Mouse (Mus musculus) heart, adult 9 months (tissue): ENCODE results near the gene Glb1.
"Not testable (repeated sequence)": the region's sequence is repeated elsewhere in the genome, so short reads cannot be mapped to it uniquely, and the experiment has no call there.

Experiments used
- DNase-seq, 2 experiments: peaks; one replicate each; pipeline ENCODE4 v3.0.0; 2022; ENCODE audit warnings: low spot score in 2 of 2

Gene Glb1

DNA sequence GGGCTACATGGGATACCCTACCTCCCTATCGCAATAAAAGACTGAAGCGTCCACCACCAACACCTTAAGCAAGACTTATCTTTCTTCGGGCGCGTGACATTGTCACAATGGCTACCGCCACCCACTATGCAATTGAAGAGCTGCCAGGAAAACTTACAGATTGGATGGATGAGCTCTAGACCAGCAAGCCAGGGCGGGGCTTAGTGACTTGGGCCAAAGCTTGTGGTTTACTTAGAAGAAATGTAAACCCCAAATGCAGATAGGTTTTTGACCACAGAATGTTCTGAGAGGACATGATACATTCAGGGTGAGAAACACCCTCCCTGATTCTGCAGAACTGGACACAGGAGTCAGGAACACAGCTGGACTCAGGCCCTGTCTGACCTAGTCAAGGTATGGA, 100.2 kb downstream of the Glb1 start:
- no peak for DNase-seq

DNA sequence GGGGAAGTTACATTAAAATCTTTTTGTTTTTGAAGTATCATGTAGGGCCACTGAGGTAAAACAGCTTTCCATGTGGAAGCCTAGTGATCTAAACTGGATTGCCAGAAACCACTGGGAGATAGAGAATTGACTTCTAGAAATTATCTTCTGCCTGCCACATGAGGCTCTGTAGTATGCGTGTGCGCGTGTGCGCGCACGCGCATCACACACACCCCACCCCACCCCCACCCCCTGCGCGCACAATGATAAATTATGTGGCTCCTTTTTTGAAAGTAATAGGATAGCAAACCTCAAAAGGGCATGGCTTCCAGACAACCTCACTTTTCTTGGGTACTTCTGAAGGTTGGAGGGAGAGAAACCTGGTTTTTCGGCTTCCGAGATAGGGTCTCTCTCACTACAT, 101.0 kb downstream of the Glb1 start:
- no peak for DNase-seq

DNA sequence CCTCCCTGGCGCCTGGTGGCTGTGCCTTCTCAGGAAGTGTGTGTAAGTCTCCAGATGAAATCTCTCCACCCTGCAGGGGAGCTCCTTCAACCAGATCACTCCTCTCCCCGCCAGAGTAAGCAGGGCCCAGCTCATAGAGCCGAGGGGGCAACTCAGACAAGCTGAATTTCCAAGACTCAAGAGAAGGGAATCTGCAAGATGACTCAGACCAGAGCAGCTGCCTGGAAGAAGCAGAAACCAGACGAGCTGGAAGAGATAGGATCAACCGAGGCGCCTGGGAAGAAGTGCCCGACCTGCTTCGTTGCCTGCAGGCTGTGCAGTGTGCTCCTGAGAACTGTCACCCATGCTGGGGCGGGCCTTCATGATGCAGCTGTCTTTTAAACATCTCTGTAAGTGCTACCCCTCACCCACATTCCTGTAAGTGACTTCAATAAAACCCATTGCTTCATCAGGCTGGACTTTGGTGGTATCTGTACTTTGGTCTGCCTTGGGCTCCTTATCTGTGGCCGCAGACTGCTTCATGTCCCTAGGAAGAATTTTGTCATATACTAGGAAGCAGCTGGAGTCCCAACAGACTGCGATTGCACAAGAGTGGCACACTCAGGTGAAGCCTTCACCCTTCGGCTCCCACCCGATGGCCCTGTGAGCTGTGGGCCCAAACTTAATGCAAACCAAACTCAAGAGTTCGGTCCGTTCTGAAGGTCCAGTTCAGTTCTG, 102.0 kb downstream of the Glb1 start:
- no peak for DNase-seq

DNA sequence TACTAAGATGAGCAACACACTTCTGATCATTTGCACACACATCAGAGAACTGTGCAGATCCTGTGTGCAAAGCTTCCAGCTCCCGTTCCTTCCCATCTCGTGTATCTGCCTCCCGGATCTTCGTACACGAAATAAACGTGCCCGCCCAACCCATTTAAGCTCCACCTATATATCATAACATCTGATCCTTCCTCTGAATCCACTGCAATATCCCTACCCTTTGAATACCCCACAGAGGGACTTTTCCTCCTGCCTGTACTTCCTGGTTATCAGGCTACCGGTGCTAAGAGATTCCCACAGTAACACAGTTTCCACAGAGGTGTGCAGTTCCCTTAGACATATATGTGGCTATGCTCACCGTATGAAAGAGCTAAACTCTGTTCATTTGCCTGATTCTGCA, 103.9 kb downstream of the Glb1 start, which contains the start of gene Ccr4:
Gene Ccr4 (minus strand): TSS at position 101 of the 400 bp plus-strand sequence.
- DNase-seq: no peak

DNA sequence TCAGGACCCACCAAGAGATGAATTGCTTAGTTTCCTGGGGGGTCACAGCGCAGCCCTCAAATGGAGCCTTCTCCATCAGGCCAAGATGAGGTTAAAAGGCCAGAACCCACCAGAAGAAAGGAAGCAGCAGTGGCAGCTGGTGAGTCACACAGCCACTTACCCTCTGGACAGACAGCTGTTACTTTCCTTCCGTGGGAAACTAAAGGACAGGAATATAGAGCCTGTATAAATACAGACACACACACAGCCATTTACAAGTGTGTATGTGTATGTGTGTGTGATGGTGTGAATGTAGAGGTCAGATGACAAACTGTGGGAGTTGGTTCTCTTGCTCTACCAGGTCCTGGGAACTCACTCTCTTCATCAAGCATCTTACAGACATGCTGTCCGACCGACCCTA, 105.7 kb downstream of the Glb1 start:
- no peak for DNase-seq

DNA sequence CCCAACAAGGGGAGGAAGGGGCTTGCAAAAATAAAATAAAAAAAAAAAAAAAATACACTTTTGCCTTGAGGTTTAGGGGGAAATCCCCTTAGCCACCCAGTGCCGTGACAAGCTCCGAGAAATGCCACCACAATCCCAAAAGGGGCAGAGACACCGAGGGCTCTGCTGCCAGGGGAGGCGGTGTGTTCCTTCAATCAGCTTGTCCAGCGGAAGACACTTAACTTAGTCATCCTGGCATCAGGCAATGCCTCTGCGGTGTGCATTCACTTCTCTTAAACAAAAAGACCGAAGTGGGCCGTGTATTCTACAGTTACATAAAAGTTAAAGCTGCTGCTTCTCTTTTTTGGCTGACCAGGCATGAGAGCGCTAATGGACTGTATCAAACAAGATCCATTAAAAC, 106.5 kb downstream of the Glb1 start:
- no peak for DNase-seq

DNA sequence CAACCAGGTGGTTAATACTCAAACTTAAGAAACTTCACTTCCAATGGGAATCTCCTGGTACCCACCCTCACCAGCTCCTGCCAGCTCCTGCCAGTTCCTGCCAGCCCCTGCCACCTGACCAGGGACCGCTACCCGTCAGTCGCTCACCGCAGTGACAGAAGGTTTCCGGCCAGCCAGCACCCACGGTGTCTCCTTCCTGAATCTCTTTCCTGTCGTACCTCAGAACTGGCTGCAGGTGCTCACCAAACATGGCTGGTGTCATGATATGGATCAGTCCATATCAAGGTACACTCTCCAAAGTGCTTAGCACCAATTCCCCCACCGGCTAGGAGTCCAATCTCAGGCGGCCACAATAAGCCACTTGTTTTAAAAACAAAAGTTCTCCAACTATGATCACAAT, 108.9 kb downstream of the Glb1 start:
- no peak for DNase-seq

DNA sequence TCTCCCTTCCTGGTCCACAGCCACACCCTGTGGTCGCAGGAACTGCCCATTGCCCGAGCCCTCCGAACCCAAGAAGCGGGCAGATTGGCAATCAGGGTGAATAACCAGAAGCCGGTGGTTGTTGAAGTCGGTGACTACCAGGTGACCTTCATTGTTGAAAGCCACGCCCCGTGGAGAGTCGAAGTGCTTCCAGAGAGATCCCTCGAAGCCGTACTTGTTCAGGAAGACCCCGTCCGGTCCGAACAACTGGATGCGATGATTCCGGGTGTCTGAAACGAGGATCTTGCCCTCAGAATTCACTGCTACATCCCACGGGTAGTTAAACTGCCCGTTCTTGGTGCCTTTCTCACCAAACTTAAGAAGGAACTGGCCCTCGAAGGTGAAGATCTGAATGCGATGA, 112.0 kb downstream of the Glb1 start:
- DNase-seq: no peak

DNA sequence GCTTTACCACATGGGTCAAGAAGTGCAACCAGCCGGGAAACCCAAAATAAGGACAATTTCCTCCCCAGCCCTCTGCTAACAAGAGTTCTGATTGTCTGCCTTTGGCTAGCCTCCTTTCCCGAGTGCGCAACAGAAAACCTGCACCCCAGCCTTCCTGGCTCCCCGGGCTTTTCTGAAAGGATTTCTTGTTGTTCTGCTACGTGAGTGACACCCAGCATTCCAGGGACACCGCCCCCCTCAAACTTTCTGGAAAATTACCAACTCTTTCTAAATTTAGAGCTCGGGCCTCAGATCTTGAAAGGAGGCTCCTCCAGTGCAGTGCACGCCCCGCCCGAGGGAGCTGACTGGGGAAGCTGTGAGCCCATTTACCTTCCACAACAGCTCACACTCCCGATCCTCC, 114.5 kb downstream of the Glb1 start, which contains the start of gene C130032M10Rik:
Gene C130032M10Rik (plus strand): TSS at position 334 of the 400 bp plus-strand sequence.
- DNase-seq: no peak

DNA sequence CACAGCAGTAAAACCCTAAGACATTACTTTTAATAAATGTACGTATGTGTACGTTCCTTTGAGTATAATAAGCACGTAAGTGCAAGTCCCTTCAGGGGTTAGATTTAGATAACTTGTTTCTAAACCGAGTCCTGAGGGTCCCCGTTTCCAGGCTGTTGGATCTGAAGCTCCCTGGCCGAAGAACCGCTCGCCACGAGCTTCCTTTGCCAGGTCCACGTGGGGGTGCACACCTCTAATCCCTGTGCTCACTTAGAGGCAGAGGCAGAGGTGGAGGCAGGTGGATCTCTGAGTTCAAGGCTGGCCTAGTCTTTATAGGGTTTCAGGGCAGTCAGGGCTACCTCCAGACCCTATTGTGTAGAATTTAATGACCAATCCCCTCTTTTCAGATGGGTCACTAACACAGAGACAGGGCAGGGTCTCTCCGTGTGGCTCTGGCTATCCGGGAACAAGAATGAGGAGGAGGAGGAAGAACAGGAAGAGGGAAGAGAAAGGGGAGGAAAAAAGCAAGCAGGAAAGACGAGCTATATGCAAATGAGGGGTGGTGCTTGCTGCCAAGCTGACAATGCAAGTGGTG, 117.1 kb downstream of the Glb1 start:
- DNase-seq: no peak

DNA sequence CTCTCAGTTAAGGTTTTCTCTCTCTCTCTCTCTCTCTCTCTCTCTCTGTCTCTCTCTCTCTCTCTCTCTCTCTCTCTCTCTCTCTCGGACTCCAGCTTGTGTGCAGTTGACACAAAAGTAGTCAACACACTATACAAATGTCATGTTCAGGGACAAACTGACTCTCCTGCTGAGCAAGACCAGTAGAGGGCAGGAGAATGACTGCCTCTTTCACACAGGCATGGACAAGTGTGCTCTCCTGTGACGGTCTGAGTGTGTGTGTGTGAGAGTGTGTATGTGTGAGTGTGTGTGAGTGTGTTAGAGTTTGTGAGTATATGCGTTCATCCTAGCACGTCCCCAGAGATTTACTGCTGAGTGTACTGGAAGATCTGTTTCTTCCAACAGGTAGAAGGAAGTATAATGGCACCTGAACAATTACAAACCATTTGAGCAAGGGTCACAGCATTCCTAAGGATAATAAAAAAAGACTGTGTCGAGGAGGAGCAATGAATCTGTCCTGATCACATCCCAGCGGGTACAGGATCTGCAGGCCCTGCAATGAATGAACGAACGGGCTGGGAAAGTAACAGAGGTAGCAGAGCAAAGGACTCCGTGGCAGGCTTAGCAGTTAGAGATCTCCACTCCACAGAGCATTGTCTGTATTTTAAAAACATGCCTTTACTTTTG, 118.1 kb downstream of the Glb1 start:
- no peak for DNase-seq

DNA sequence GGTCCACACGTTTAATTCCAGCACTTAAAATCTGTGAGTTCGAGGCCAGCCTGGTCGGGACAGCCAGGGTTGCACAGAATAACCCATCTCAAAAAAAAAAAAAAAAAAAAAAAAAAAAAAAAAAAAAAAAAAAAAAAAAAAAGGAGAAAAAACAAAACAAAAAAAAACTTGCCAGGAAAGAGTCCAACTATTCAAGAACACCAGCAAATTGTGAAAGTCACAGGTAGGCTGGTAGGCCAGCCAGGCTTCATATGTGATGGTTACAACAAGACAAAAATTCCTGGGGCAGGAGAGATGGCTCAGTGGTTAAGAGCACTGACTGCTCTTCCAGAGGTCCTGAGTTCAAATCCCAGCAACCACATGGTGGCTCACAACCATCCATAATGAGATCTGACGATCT, 119.7 kb downstream of the Glb1 start:
- not testable (repeated sequence) for DNase-seq

DNA sequence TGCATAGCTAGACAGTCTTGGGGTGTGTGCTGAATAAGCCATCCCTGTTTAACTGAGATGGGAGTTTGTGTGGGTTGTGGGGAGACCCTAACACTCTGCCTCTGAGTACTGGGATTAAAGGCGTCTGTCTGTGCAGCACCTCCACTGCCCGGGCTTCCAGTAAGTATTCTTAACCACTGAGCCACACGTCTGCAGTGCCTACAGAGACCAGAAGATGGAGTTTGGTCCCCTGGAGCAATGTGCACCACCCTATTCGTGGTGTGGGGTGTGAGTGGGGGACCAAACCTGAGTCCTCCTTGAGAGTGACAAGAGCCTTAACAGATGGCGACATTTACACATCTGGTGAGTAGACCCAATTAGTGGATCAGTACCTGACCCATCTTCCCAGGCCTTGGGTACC, 121.2 kb downstream of the Glb1 start:
- DNase-seq: no peak

DNA sequence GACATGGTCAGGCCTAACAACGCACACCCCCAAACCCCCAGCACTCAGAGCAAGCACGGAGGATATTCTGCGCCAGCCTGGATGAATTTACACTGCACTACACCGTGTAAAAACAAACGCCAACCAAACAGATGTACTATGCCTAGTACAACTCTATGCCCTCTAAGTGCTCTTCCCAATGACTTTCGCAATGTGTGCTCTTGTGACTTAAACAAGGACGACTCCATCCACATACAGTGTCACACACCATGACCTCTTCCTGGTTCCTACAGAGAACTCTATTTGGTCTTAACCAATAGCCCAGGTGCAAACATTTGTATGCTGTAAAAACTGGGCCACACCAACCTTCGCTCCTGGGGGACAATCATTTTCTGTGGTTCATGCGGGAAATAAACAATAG, 121.6 kb downstream of the Glb1 start:
- no peak for DNase-seq
